Mouse (Mus musculus) brain, embryonic 14.5 days (tissue): ENCODE measurements around the gene Krt75.

Experiments
- CTCF ChIP-seq: fragments of 200-500 bp; IDR thresholded peaks from 2 replicates; pipeline ENCODE4 v1.5.1; 2012; ENCODE audit warnings: inconsistent platforms, mild to moderate bottlenecking, moderate library complexity, borderline replicate concordance; ENCODE audit not compliant: insufficient read depth, insufficient read length; ENCODE audit errors: extremely low read depth
- POLR2A ChIP-seq: fragments of 200-500 bp; IDR thresholded peaks from 2 replicates; pipeline ENCODE4 v1.6.1; 2012; ENCODE audit warnings: mild to moderate bottlenecking, inconsistent platforms, borderline replicate concordance; ENCODE audit not compliant: poor library complexity, insufficient read depth, insufficient read length, severe bottlenecking; ENCODE audit errors: extremely low read depth

DNA sequence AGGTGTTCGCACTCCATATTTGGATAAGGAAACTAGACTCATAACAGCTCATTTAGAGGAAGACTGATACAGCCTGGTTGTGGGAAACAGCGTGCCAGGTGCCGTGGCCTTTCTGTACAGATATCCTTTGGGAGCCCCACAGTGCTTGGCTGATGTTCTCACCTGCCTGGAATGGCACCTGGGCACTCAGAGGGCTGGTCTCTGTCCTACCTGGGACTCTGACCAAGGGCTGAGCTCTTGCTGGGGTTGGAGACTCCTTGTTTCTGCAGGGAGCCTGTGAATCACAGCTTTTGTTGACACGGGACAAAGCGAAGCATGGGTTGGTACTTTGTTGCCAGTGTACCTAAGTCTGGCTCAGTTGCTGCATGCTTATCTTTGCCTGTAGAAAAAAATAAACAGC is 1.8 kb upstream of the Krt75 start:
- no peak for TF ChIP-seq CTCF
- no peak for TF ChIP-seq POLR2A
